Mouse (Mus musculus): ENCODE results near the gene Elane. TPM values are rescaled to one million over a fixed set of nuclear protein-coding genes. Genes with fewer than 3 reads are reported as not detected.

Elane gene
- polyA plus RNA-seq, 1 experiment from 2014 or later: 0.14 TPM

DNA sequence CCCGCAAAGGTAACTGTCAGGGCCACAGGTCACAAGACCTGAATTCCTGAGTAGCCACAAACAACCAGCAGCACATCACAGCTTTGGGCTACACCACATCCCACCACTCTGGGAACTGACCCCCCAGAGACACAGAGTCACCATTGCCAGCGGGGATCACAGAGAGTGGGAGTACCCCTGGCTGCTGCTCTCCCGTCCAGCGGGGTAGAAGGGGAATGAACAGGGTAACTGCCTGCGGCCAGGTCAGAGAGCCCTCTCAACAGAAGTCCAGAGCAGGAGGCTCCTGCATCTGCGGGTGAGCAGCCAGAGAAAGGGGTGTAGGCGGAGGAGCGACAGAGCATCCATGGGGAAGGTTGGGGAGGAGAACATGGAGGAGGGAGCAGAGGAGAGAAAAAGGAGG, 30.0 kb downstream of the Elane start:
- Histone ChIP-seq H3K27ac (peak overlapping the region; percentile 95), H3K36me3 (peaks cover 24% of the 10 kb centered on the region), H3K9me3 (no peaks in the 10 kb centered on the region), H3K4me1 (peaks cover 76% of the 10 kb centered on the region), H3K27me3 (ENCODE audit: insufficient read depth, poor library complexity, severe bottlenecking) (peaks cover 38% of the 10 kb centered on the region), H3K4me3 (peak overlapping the region; percentile 88)
- WGBS: 8% methylated on average over 8 of the region's 8 CpGs
- DNase-seq (ENCODE audit: low spot score): no peak

DNA sequence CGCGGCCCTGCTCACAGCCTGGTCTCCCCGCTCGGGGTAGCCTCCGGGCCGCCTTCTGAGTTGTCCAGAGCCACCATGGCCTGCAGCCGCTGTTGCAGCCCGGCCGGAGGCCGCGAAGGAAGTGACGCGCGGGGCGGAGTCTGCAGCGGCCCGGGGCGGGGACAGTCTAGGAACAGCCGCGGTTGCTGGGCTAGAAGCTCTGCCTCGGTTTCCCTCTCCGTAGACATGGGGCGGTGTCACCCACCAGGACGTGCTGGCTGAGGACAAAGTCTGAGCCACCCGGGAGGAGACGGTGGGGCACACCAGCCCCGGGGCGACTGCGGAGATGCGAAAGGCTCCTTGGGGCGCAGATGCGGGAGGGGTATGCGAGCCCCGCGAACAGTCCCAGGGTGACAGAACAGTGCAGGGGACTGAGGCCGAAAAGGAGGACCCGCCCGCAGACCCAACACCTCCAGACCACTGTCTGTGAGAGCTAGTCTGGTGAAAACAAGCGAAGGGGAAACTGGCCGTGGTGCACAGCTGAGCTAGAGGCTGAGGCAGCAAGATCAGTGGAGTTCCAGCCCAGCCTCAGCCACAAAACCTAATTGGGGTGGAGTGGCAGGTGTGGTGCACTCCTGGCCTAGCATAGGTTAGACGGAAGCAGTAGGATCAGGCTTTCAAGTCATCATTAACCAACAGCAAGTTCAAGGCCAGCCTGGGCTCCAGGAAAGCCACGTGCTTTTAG, 30.9 kb downstream of the Elane start, which contains the start of gene Kiss1r:
Kiss1r (plus strand) TSS at position 164 of the 724 bp plus-strand sequence.
- 3% methylated on average over 42 of the region's 42 CpGs for WGBS
- peaks cover 84% of the 10 kb centered on the region for H3K4me1 ChIP-seq
- peak within 1 kb of the TSS; percentile 95 for H3K27ac ChIP-seq
- DNase-seq (ENCODE audit: low spot score): peak; percentile 95
- peaks cover 47% of the 10 kb centered on the region for H3K27me3 ChIP-seq (ENCODE audit: insufficient read depth, poor library complexity, severe bottlenecking)
- no peaks in the 10 kb centered on the region for H3K9me3 ChIP-seq
- peaks cover 15% of the 10 kb centered on the region for H3K36me3 ChIP-seq
- H3K4me3 ChIP-seq: peak within 1 kb of the TSS; percentile 88

DNA sequence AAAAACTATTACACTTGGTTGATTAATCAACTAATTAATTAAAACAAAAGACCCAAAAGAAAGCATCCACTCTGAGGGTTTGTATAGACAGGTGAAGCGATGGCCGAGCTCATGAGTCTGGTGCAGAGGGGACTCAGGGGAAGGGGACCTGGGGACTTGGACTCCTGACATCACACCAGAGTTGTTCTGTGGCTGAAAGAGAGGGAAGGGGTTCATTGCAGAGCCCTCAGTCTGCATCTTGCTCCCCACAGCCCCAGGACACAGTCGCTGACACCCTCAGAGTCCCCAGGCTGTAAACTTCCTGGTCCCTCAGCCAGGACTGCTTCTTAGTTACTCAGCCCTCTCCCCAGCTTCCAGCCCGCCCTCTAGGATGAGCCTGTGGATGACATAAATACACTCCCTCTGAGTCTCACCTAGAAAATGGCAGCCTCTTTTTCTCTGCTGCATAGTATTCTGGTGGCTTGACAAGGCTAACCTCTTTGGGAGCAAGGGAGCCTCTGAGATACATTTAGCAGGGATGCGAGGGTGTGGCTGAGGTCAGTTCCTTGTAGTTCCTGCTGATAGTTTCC, 31.6 kb downstream of the Elane start:
- Histone ChIP-seq H3K27me3 (ENCODE audit: insufficient read depth, poor library complexity, severe bottlenecking) (peaks cover 54% of the 10 kb centered on the region), H3K4me3 (peak overlapping the region; percentile 88), H3K4me1 (peaks cover 79% of the 10 kb centered on the region), H3K9me3 (no peaks in the 10 kb centered on the region), H3K27ac (peak overlapping the region; percentile 95; the same call in 1 of the 2 replicates), H3K36me3 (peaks cover 9% of the 10 kb centered on the region)
- 62% methylated on average over 5 of the region's 5 CpGs for WGBS
- no peak for DNase-seq (ENCODE audit: low spot score)

DNA sequence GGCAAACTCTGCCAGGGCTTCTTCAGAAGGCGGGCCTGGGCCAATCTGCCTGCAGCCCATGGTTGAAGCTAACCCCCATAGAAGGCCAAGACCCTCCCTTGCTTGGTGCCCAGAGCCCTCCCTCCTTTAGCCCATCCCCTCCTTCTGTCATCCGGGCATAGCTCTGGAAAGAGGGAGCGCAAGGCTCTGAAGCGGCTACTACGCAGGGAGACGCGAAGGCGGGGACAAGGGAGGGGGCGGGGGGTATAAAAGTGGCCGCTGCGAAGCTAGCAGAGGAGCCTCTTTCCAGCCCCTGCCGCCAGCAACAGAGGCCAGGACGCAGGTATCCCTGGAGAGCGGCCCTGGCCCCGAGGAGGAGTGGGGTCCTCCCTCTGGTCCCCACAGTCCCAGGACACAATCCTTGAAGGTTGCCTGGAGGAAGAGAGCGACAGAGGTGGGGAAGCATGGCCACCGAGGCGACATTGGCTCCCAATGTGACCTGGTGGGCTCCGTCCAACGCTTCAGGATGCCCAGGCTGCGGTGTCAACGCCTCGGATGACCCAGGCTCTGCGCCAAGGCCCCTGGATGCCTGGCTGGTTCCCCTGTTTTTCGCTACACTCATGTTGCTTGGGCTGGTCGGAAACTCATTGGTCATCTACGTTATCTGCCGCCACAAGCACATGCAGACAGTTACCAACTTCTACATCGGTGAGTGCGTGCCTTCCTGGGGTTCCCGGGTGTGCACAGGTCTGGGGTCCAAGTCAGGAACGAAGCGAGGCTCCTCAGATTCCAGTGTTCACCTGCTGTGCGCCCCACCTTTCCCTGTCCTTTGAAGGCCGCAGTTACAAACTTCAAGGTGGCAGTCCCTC, 32.4 kb downstream of the Elane start:
- Histone ChIP-seq H3K27me3 (ENCODE audit: insufficient read depth, poor library complexity, severe bottlenecking) (peaks cover 62% of the 10 kb centered on the region), H3K9me3 (no peaks in the 10 kb centered on the region), H3K4me3 (peak overlapping the region; percentile 88), H3K27ac (peak overlapping the region; percentile 59), H3K4me1 (peaks cover 78% of the 10 kb centered on the region), H3K36me3 (0 out of 2 replicates have a peak, but pooled peaks cover 2% of the 10 kb centered on the region)
- 6% methylated on average over 35 of the region's 35 CpGs for WGBS
- DNase-seq (ENCODE audit: low spot score): no peak

DNA sequence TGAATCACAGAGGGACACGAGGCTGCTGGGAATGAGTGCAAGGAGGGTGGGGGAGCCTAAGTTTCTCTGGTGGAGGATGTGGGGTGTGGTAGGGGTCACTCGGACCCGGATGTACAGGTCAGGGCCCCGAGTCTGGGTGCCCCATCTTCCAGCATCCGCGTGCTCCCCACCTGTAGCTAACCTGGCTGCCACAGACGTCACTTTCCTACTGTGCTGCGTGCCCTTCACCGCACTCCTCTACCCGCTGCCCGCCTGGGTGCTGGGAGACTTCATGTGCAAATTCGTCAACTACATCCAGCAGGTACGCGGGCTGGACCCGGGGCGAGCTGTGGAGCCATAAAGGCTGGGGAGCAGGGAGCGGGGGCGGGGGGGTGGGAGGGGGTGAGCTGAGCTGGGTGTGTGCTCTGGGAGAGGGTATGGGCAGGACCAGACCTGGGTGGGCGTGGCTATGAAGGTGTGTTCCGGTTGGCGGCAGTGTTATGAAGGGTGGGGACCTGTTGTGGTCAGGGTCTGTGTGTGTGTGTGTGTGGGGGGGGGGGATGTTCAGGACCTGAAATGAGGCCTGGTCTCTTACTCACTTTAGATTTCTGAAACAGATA, 33.3 kb downstream of the Elane start:
- peaks cover 70% of the 10 kb centered on the region for H3K27me3 ChIP-seq (ENCODE audit: insufficient read depth, poor library complexity, severe bottlenecking)
- H3K36me3 ChIP-seq: no peaks in the 10 kb centered on the region
- peak overlapping the region; percentile 88 for H3K4me3 ChIP-seq
- WGBS: 3% methylated on average over 21 of the region's 21 CpGs
- no peak for DNase-seq (ENCODE audit: low spot score)
- no peaks in the 10 kb centered on the region for H3K9me3 ChIP-seq
- H3K27ac ChIP-seq: no peak overlapping the region
- peaks cover 69% of the 10 kb centered on the region for H3K4me1 ChIP-seq

DNA sequence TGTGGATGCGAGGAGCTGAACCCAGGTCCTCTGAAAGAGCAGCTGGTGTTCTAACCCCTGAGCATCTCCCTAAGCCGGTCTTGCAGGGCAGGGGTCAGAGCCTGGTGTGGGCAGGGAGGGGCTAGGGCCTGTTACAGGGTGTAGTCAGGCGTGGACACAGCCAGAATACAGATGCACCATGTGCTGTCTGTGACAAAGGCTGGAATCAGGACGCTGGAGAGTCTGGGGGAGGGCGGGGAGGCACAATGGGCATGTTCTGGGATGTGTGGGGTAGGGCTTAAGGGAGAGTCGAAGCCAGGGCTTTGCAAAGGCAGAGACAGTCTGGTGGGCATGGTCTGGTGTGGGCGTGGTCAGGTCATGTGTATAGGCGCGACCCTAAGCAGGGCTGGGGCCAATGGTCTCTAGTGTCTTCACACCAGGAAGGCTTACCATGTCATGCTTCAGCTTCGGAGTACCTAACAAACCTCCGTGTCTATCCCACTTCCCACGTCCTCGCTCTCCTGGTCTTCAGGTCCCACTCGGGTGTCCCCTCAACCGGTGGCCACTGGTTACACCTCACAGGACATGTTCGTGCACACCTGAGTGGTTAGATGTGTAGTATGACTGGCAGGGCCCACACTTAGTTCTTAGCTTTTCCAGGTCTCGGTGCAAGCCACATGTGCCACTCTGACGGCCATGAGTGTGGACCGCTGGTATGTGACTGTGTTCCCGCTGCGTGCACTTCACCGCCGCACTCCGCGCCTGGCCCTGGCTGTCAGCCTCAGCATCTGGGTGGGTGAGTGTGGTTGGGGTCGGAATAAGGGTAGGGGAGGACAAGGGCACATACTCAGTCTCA, 34.2 kb downstream of the Elane start:
- DNase-seq (ENCODE audit: low spot score): no peak

DNA sequence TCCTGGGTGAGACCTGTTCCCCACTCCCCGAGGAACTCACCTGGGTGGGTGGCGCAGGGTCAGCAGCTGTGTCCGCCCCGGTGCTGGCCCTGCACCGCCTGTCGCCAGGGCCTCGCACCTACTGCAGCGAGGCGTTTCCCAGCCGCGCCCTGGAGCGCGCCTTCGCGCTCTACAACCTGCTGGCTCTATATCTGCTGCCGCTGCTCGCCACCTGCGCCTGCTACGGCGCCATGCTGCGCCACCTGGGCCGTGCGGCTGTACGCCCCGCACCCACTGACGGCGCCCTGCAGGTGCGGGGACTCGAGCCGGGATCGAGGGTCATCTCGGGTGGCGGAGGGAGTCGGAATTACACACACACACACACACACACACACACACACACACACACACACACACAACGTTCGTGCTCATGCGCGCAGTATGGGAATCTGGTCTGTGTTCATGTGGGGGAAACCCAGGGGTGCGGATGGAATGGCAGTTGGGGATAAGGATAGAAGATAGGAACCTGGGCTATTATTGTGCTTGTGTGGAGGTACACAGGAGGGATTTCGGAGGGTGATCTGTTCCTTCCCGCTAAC, 35.0 kb downstream of the Elane start, which contains the start of gene R3hdm4:
R3hdm4 (minus strand) TSS at position 251 of the 578 bp plus-strand sequence.
- Histone ChIP-seq H3K27ac (0 out of 2 replicates have a peak within 1 kb of the TSS, but pooled peaks have one; percentile 22), H3K4me1 (peaks cover 62% of the 10 kb centered on the region), H3K27me3 (ENCODE audit: insufficient read depth, poor library complexity, severe bottlenecking) (peaks cover 70% of the 10 kb centered on the region), H3K4me3 (peak within 1 kb of the TSS; percentile 56), H3K36me3 (no peaks in the 10 kb centered on the region), H3K9me3 (no peaks in the 10 kb centered on the region)
- DNase-seq (ENCODE audit: low spot score): no peak
- 5% methylated on average over 41 of the region's 41 CpGs for WGBS

More for the DNA sequence above, 34.2 kb downstream of the Elane start:
- Histone ChIP-seq H3K27ac (no peak overlapping the region), H3K36me3 (no peaks in the 10 kb centered on the region), H3K27me3 (ENCODE audit: insufficient read depth, poor library complexity, severe bottlenecking) (peaks cover 70% of the 10 kb centered on the region), H3K9me3 (no peaks in the 10 kb centered on the region), H3K4me1 (peaks cover 62% of the 10 kb centered on the region), H3K4me3 (peak overlapping the region; percentile 56)
- 26% methylated on average over 26 of the region's 26 CpGs for WGBS

DNA sequence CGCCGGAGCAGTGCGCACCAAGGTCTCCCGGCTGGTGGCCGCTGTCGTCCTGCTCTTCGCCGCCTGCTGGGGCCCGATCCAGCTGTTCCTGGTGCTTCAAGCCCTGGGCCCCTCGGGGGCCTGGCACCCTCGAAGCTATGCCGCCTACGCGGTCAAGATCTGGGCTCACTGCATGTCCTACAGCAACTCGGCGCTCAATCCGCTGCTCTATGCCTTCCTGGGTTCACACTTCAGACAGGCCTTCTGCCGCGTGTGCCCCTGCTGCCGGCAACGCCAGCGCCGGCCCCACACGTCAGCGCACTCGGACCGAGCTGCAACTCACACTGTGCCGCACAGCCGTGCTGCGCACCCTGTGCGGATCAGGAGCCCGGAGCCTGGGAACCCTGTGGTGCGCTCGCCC, 35.5 kb downstream of the Elane start:
- Histone ChIP-seq H3K4me3 (peak overlapping the region; percentile 56), H3K4me1 (peaks cover 62% of the 10 kb centered on the region), H3K27me3 (ENCODE audit: insufficient read depth, poor library complexity, severe bottlenecking) (peaks cover 70% of the 10 kb centered on the region), H3K9me3 (no peaks in the 10 kb centered on the region), H3K36me3 (no peaks in the 10 kb centered on the region), H3K27ac (no peak overlapping the region)
- WGBS: under 1% methylated on average over 34 of the region's 34 CpGs
- DNase-seq (ENCODE audit: low spot score): no peak

DNA sequence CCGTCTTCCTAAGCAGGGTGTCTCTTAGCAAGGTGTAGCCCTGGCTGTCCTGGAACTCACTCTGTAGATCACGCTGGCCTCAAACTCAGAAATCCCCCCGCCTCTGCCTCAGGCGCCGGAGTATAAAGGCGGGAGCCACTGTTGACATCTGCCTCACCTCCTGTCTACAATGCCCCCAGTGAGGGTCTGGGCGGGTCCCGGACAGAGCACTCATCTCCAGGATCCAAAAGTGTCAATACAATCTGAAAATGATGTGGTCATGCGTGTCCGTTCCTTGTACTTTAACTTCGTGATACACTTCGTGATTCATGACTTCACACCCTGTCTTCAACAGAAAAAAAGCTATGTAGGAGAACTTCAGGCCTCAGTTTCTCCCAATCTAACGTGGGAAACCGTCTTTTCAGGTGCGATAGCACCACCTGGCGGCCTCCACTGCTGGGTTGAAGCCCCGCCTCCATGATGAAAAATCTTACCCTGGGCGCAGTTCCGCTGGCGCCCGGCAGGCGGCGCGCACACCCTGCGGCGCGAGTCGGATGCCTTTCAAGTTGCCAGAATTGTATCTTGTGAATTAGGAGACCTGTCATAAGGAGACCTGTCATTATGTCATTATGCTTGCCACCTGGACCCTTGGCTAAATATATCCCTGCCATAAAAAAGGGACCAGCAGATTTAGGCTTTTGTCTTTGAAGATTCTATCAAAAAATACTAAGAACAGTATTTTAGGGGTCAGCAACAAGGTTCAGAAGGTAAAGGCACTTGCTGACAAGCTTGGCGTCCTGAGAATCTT, 39.1 kb downstream of the Elane start:
- peaks cover 40% of the 10 kb centered on the region for H3K27me3 ChIP-seq (ENCODE audit: insufficient read depth, poor library complexity, severe bottlenecking)
- H3K27ac ChIP-seq: no peak overlapping the region; the same call in 1 of the 2 replicates
- H3K4me1 ChIP-seq: peaks cover 52% of the 10 kb centered on the region
- DNase-seq (ENCODE audit: low spot score): peak; percentile 94
- H3K4me3 ChIP-seq: peak overlapping the region; percentile 99; the same call in 1 of the 2 replicates
- 12% methylated on average over 29 of the region's 29 CpGs for WGBS
- no peaks in the 10 kb centered on the region for H3K36me3 ChIP-seq
- H3K9me3 ChIP-seq: no peaks in the 10 kb centered on the region

DNA sequence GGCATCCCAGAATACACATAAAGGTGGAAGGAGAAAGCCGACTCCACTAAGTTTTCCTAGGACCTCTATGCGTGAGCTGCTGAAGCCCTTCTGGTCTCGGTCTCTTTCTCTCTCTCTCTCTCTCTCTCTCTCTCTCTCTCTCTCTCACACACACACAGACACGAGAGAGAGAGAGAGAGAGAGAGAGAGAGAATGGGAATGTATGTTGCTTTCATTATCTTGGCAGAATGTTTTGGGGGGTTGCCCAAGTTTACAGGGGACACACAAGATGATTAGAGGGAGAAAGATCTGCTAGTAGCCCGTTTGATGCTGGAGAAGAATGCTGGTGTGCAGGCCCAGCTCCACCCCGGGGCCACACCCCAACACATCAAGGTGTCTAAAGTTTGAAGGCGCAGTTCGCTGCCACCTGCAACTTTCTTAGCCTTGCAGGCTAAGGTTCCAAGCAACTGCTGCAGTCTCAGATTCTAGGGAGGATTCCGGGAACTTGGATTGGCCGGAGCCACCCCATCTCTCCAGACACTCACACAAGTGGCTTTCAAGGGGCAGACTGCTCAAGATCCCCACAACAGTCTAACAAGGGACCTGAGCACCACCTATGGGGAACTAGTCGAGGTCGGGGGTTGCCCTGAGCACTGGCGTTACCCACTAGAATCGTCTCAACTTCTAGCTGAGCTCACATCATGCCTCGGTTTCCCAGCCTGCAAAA, 39.9 kb downstream of the Elane start:
- H3K4me3 ChIP-seq: peak overlapping the region; percentile 99
- H3K36me3 ChIP-seq: peaks cover 7% of the 10 kb centered on the region
- H3K4me1 ChIP-seq: peaks cover 52% of the 10 kb centered on the region
- DNase-seq (ENCODE audit: low spot score): no peak
- peaks cover 33% of the 10 kb centered on the region for H3K27me3 ChIP-seq (ENCODE audit: insufficient read depth, poor library complexity, severe bottlenecking)
- 8% methylated on average over 15 of the region's 15 CpGs for WGBS
- H3K9me3 ChIP-seq: no peaks in the 10 kb centered on the region
- H3K27ac ChIP-seq: peak overlapping the region; percentile 99
